Mouse (Mus musculus) lung, postnatal 14 days (tissue): Measurements from ENCODE around the gene Dmrt1.
"Not testable (repeated sequence)": the region's sequence is repeated elsewhere in the genome, so short reads cannot be mapped to it uniquely, and the experiment has no call there.

Experiments used
- DNase-seq: peaks from one replicate; pipeline ENCODE4 v3.0.0; 2021

The Dmrt1 gene

DNA sequence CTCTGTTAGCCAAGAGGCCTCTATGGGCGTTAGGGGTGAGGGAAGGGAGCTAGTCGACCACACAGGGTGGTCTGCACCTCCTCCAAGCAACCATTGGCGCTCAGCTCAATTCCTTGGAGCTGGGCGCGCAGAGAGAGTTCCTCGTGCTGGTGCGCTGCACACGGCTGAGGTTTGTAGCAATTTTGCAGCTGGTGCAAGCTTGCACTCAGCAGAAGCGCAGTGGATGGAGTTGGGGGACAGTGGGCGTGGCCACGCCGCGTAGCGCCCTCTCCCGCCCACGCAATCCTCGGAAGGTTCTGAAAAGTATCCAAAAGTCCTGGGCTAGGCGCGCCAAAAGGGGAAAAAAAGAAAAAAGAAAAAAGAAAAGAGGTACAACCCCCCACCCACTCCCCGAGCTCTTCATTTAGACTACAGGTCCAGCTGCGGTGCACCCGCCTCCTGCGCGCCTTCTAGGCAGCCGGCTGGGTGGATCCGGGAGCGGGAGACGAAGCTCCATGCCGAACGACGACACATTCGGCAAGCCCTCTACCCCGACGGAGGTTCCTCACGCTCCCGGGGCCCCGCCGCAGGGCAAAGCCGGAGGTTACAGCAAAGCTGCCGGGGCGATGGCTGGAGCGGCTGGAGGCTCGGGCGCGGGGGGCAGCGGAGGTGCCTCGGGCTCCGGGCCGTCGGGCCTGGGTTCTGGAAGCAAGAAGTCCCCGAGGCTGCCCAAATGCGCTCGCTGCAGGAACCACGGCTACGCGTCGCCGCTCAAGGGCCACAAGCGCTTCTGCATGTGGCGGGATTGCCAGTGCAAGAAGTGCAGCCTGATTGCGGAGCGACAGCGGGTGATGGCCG lies at the start of gene Dmrt1:
TSS of gene Dmrt1 (plus strand) at position 259 of the 837 bp plus-strand sequence.
- DNase-seq = no peak

DNA sequence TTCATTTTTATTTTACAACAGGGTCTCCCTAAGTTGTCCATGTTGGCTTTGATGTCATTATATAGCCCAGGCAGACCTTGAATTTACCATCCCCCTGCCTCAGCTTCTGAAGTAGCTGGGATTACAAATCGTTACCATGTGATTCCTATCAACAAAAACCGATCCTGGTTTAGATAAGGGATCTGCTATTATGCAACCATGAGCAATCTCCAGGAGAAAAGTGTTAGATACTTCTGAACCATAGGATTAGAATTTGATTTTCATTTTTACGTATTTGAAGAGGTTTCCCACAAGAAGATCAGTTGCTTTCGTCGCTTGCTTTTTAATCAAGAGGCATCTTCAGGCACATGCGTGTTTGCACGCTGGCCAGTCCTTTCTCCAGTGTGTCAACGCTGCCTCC lies 44.7 kb upstream of the Dmrt1 start:
- no peak for DNase-seq

GRCm38 (mm10) chr19:25461553-25462320 lies 43.7 kb upstream of the Dmrt1 start:
- no peak for DNase-seq

DNA sequence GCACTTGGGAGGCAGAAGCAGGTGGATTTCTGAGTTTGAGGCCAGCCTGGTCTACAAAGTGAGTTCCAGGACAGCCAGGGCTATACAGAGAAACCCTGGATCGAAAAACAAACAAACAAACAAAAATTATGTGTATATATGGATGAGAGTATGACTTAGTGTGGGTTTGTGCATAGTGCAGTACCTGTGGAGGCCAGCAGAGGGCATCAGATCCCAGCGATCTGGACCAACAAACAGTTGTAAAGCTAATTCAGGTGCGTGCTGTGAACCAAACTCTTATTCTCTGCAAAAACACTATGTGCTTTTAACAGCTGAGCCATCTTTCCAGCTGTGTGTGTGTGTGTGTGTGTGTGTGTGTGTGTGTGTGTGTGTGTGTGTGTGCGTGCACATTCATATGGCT lies 29.6 kb upstream of the Dmrt1 start:
- not testable (repeated sequence) for DNase-seq

DNA sequence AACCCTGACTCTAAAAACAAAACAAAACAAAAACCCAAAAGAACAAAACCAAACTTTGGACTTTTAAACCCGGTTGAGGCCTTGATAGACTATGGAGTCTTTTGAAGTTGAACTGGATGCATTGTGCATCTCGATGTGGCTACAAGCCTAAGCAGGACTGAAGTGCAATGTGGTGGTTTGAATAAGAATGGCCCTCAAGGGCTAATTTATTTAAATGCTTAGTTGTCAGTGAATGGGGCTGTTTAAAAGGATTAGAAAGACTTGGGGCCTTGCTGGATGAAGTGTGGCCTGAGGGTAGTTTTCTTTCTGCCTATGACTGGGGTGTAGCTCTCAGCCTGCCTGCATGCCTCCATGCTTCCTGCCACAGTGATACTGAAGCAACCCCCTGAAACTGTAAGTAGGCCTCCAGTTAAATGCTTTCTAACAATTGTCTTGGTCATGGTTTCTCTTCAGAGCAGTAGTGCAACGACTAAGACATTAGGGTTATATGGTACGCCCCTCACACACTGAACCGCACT lies 26.2 kb upstream of the Dmrt1 start:
- no peak for DNase-seq

GRCm38 (mm10) chr19:25480820-25481219 lies 24.6 kb upstream of the Dmrt1 start:
- DNase-seq = no peak

GRCm38 (mm10) chr19:25486561-25486960 lies 18.9 kb upstream of the Dmrt1 start:
- DNase-seq = no peak

GRCm38 (mm10) chr19:25487350-25487749 lies 18.1 kb upstream of the Dmrt1 start:
- DNase-seq = no peak

DNA sequence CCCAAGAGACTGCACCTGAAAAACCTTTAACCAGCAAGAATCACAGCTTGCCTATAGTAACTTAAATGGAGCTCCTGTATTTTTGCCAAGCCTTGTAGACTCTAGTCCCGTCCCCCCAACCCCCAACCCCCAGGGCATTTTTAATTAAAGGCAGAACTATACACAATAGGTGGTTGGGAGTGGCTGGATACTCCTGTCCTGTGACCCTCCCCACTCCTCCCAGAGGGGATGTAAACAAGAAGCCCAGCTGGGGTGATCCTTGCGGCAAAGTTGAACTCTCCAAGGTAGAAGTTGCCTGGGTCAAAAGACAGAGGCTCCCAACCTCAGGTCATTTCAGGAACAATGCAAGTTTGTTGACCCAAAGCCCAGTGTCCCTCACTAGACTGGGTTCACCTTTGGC lies 16.9 kb upstream of the Dmrt1 start:
- no peak for DNase-seq

- no peak for DNase-seq
Measured at GRCm38 (mm10) chr19:25489546-25489945, 15.9 kb upstream of the Dmrt1 start.

DNA sequence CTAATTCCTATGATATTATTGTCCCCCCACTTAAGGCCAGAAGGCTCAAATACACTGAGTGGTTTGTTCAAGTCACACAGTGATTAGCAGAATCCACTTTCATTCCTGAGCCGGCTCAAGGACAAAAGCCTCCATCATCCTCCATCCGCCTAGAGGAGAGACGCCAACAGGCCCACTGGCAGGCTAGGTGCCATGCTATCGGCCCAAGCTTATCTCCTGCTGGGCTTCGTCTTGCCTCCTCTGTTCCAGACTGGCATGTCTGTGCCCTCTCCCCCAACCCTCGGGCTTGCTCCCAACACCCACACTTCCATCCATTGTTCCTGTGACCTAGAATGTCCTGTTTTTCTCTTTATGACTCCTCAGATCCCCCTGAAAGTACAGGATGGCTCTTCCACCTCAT lies 8.0 kb upstream of the Dmrt1 start:
- DNase-seq = no peak

- no peak for DNase-seq
Measured at GRCm38 (mm10) chr19:25504878-25505277, 540 bp upstream of the Dmrt1 start.

DNA sequence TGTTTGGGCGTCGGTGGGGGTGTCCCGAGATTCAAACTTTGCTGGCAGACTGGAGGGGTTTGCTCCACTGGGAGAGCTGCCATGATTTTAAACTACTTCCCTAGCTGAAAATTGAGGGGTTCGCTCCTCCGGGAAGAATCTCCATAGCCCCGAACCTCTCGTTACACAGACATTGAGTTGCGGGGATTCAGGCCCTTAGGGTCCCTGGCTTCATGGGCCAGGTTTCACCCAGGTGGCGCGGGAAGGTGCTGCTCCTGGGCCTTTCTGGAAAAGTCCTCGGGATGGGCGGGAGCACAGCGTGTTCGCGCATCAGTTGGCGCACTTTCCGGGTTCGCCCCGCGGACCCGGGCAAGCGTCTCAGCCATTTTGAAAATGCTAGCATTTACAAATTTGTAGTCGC lies 1.2 kb downstream of the Dmrt1 start:
- no peak for DNase-seq

DNA sequence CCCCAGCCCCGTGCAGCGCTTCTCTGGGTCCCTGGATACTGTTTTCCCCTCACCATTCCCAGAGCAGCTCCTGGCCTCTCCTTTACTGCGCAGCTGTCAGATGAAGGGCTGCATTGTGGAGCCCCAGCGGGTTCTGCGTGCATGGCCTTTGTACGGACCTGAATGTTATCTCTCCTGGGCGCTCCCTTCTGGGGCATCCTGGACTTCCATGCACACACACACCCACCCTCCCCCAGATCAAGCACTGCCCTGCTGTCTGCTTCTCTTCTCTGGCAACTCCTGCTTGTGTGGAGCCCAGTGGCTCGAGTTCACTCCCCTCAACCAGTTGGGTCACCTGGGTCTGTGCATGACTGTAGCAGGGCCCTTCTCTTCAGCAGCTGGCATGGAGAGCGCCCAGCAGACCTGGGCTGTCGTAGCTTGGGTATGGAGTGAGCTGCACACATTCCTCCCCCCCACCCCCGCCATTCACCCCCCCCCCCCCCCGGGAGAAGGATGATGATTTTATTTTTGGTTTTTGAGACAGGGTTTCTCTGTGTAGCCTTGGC lies 9.6 kb downstream of the Dmrt1 start:
- no peak for DNase-seq

DNA sequence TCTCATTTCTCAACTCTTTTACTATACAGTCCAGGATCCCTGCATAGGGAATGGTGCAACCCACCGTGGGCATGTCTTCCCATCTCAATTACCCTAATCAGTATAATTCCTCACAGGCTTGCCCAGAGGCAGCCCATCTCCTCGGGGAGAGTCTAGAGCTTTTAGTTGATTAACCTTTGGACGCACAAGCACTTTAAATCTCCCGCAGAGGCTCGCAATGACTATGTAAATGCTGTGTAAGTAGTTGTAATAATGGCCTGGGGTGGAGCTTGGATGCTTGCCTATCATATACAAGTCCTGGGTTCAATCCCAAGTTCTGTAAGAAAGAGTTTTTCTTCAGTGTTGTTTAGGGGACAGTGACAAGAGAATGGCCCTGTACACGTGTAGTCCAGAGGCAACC lies 18.7 kb downstream of the Dmrt1 start:
- DNase-seq = no peak

DNA sequence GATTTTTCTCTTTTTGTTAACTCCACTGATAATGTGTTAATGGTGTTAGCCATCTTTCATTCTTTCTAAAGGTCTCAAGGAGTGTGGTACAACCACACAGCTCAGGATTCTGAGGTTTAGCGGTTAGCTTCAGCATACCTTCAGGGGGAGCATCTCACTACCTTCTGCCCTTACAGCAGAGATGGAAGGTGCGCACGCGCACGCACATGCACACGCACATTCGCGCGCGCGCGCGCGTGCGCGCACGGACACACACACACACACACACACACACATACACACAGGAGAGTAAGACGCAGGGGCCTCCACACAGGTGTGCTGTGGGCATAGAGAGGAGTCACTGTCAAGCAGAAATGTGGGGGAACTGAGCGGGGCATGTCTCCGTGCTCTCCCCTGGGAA lies 20.3 kb downstream of the Dmrt1 start:
- no peak for DNase-seq

GRCm38 (mm10) chr19:25529673-25530072 lies 24.3 kb downstream of the Dmrt1 start:
- DNase-seq = no peak

- peak; percentile 63 for DNase-seq
Measured at GRCm38 (mm10) chr19:25545714-25546340, 40.4 kb downstream of the Dmrt1 start.

- DNase-seq = no peak
Measured at GRCm38 (mm10) chr19:25547086-25547643, 41.7 kb downstream of the Dmrt1 start.

DNA sequence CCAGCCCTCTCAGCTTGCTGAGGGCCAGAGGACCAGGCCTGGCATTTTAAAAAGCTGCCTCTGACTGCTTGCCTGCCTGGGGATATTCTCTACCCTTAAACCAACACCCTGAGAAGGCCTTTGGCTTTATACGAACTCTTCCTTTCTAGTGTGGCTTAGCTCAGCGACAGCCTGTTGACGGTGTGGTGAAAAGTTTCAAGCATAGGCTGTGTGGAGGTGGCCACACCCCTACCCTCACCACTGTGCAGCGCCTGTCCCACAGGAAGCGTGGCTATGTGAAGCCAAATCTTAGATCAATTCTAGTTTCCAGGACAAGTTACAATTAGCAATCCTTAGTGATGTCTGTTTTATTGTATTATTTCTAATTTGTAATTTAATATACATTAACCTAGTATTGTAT lies 44.9 kb downstream of the Dmrt1 start:
- no peak for DNase-seq

GRCm38 (mm10) chr19:25551053-25551452 lies 45.6 kb downstream of the Dmrt1 start:
- DNase-seq = no peak

DNA sequence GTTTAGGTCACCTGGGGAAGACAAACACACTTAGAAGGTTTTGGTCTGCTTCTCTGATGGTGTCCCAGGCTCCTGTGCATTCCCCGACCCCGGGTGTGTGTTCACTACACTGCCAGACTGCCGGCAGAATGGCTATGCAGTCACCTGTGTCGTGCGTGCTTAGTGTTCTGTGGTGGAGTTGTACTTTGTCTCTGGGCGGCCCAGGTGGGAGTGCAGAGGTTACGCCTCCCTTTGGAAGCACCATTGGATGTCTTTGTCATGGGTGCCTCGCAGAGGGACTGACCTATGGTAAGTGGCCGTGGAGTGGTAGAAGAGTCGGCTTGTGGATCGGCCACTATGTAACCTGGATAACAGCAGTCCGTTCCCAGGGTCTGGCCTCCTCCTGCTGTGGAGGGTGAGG lies 59.0 kb downstream of the Dmrt1 start:
- no peak for DNase-seq

GRCm38 (mm10) chr19:25569778-25570177 lies 64.4 kb downstream of the Dmrt1 start:
- DNase-seq = no peak
